Comparison of ENCODE assay signal across 20 mouse cellular contexts in genomic region chr10:67383802-67384567, GRCm38 (mm10).
A peak's percentile ranks its signal among the peaks of the same experiment; 100 is the strongest.
DNase-seq lines count a peak whose midpoint lies in the region; ATAC-seq and TF ChIP-seq lines count a peak whose summit lies in the region.
"Had no signal": no experiment of that assay in that cellular context is flagged by ENCODE, and none has a peak within 500 bp of the region (broad histone marks: within the 10 kb centered on the region; RNA-seq: fewer than 3 reads in every experiment).

No protein-coding gene starts in this region.

- no peak overlapping the region for H3K4me3 ChIP-seq in midbrain, embryonic 11.5 days (ENCODE audit: low read depth, low read length)
- H3K4me3 ChIP-seq in midbrain, embryonic 16.5 days (ENCODE audit: low read depth, low read length), result no peak overlapping the region
- H3K4me3 ChIP-seq in forebrain, embryonic 13.5 days, result no peak overlapping the region
- no peak overlapping the region for H3K4me3 ChIP-seq in forebrain, postnatal 0 days (ENCODE audit: low read depth, low read length)
- H3K4me3 ChIP-seq in hindbrain, embryonic 14.5 days (replicated peaks; ENCODE audit: low read length), result no peak overlapping the region
- H3K4me3 ChIP-seq: embryonic facial prominence, embryonic 15.5 days; erythroblast, embryonic 14.5 days; gastrocnemius, adult 2 months; heart, embryonic 10.5 days; hindbrain, embryonic 13.5 days; intestine, embryonic 15.5 days had no signal

- H3K27me3 ChIP-seq in midbrain, embryonic 11.5 days (ENCODE audit: control insufficient read depth, insufficient read depth, low read length), result no peaks in the 10 kb centered on the region
- no peaks in the 10 kb centered on the region for H3K27me3 ChIP-seq in midbrain, embryonic 16.5 days (ENCODE audit: control insufficient read depth, insufficient read depth, low read depth, low read length)
- no peaks in the 10 kb centered on the region for H3K27me3 ChIP-seq in forebrain, embryonic 13.5 days
- no peaks in the 10 kb centered on the region for H3K27me3 ChIP-seq in forebrain, postnatal 0 days (ENCODE audit: insufficient read depth, low read length)
- no peaks in the 10 kb centered on the region for H3K27me3 ChIP-seq in hindbrain, embryonic 14.5 days (ENCODE audit: control insufficient read depth, insufficient read depth, low read length)
- H3K27me3 ChIP-seq: embryonic facial prominence, embryonic 15.5 days; hindbrain, embryonic 13.5 days; intestine, embryonic 15.5 days; Patski had no signal

- no peak overlapping the region for H3K4me2 ChIP-seq in midbrain, embryonic 11.5 days
- no peak overlapping the region for H3K4me2 ChIP-seq in midbrain, embryonic 16.5 days (ENCODE audit: low read length)
- H3K4me2 ChIP-seq in forebrain, embryonic 13.5 days, result 0 out of 2 replicates have a peak overlapping the region, but pooled peaks have one; percentile 10
- H3K4me2 ChIP-seq in forebrain, postnatal 0 days (ENCODE audit: low read depth), result no peak overlapping the region
- no peak overlapping the region for H3K4me2 ChIP-seq in hindbrain, embryonic 14.5 days (replicated peaks)
- H3K4me2 ChIP-seq: embryonic facial prominence, embryonic 15.5 days; hindbrain, embryonic 13.5 days; intestine, embryonic 15.5 days had no signal

- ATAC-seq in midbrain, embryonic 11.5 days (ENCODE audit: low FRiP score), result no peak
- no peak for ATAC-seq in midbrain, embryonic 16.5 days
- peak; percentile 86 for ATAC-seq in forebrain, embryonic 13.5 days
- peak; percentile 65 for ATAC-seq in forebrain, postnatal 0 days
- ATAC-seq in hindbrain, embryonic 14.5 days (ENCODE audit: low FRiP score), result no peak
- ATAC-seq: activated CD4-positive, CD25-positive, alpha-beta regulatory T cell, adult 4 months; intestine, embryonic 15.5 days; Patski had no signal

- no peaks in the 10 kb centered on the region for H3K36me3 ChIP-seq in midbrain, embryonic 11.5 days (ENCODE audit: control insufficient read depth, insufficient read depth, low read length)
- H3K36me3 ChIP-seq in midbrain, embryonic 16.5 days (ENCODE audit: control insufficient read depth, insufficient read depth, low read length), result no peaks in the 10 kb centered on the region
- H3K36me3 ChIP-seq in forebrain, embryonic 13.5 days (ENCODE audit: poor library complexity, severe bottlenecking), result no peaks in the 10 kb centered on the region
- H3K36me3 ChIP-seq in forebrain, postnatal 0 days (ENCODE audit: insufficient read depth), result no peaks in the 10 kb centered on the region
- no peaks in the 10 kb centered on the region for H3K36me3 ChIP-seq in hindbrain, embryonic 14.5 days (replicated peaks; ENCODE audit: control insufficient read depth, insufficient read depth)
- H3K36me3 ChIP-seq: embryonic facial prominence, embryonic 15.5 days; heart, embryonic 10.5 days; hindbrain, embryonic 13.5 days; intestine, embryonic 15.5 days had no signal

- intact Hi-C loops in heart, postnatal 10 days (cut with DNase I), result no loop called here

- 82% methylated on average over 16 of the region's 16 CpGs for WGBS in midbrain, embryonic 11.5 days
- 75% methylated on average over 16 of the region's 16 CpGs for WGBS in midbrain, embryonic 16.5 days
- WGBS in forebrain, embryonic 13.5 days, result 30% methylated on average over 16 of the region's 16 CpGs
- WGBS in forebrain, postnatal 0 days, result 26% methylated on average over 16 of the region's 16 CpGs
- WGBS in hindbrain, embryonic 14.5 days, result 83% methylated on average over 16 of the region's 16 CpGs

- H3K9me3 ChIP-seq in midbrain, embryonic 11.5 days (ENCODE audit: control insufficient read depth, low read length), result no peaks in the 10 kb centered on the region
- H3K9me3 ChIP-seq in midbrain, embryonic 16.5 days (replicated peaks; ENCODE audit: control insufficient read depth, low read length, poor library complexity, severe bottlenecking), result no peaks in the 10 kb centered on the region
- no peaks in the 10 kb centered on the region for H3K9me3 ChIP-seq in forebrain, embryonic 13.5 days (replicated peaks)
- H3K9me3 ChIP-seq in forebrain, postnatal 0 days (ENCODE audit: low read length), result no peaks in the 10 kb centered on the region
- H3K9me3 ChIP-seq in hindbrain, embryonic 14.5 days (ENCODE audit: control insufficient read depth, low read length), result no peaks in the 10 kb centered on the region
- H3K9me3 ChIP-seq: embryonic facial prominence, embryonic 15.5 days; heart, embryonic 10.5 days; hindbrain, embryonic 13.5 days; intestine, embryonic 15.5 days had no signal

- H3K4me1 ChIP-seq in midbrain, embryonic 11.5 days (ENCODE audit: control insufficient read depth, insufficient read depth, low read length), result no peaks in the 10 kb centered on the region
- H3K4me1 ChIP-seq in midbrain, embryonic 16.5 days (ENCODE audit: control insufficient read depth, insufficient read depth, low read length), result no peaks in the 10 kb centered on the region
- peaks cover 22% of the 10 kb centered on the region for H3K4me1 ChIP-seq in forebrain, embryonic 13.5 days
- peaks cover 2% of the 10 kb centered on the region; the same call in 1 of the 2 replicates for H3K4me1 ChIP-seq in forebrain, postnatal 0 days (ENCODE audit: insufficient read depth)
- H3K4me1 ChIP-seq in hindbrain, embryonic 14.5 days (replicated peaks; ENCODE audit: control insufficient read depth, insufficient read depth, low read length), result no peaks in the 10 kb centered on the region
- H3K4me1 ChIP-seq: embryonic facial prominence, embryonic 15.5 days; heart, embryonic 10.5 days; hindbrain, embryonic 13.5 days; intestine, embryonic 15.5 days had no signal

- no peak overlapping the region for H3K27ac ChIP-seq in midbrain, embryonic 11.5 days (ENCODE audit: low read depth, low read length)
- H3K27ac ChIP-seq in midbrain, embryonic 16.5 days (ENCODE audit: low read length), result no peak overlapping the region
- peak overlapping the region; percentile 49; the same call in 1 of the 2 replicates for H3K27ac ChIP-seq in forebrain, embryonic 13.5 days
- no peak overlapping the region for H3K27ac ChIP-seq in forebrain, postnatal 0 days (ENCODE audit: low read depth, low read length)
- H3K27ac ChIP-seq in hindbrain, embryonic 14.5 days, result no peak overlapping the region
- H3K27ac ChIP-seq: embryonic facial prominence, embryonic 15.5 days; gastrocnemius, adult 2 months; heart, embryonic 10.5 days; hindbrain, embryonic 13.5 days; intestine, embryonic 15.5 days had no signal

- DNase-seq in midbrain, embryonic 11.5 days (ENCODE audit: low spot score, missing footprints), result peak; percentile 47
- peak; percentile 31 for DNase-seq in forebrain, postnatal 0 days
- DNase-seq in hindbrain, embryonic 14.5 days (ENCODE audit: low spot score), result no peak
- DNase-seq in heart, postnatal 10 days, result no peak
- DNase-seq in spleen, adult 18-20 months, result no peak
- DNase-seq: adrenal gland, postnatal 14 days; cerebellum, adult 2 months; embryo, embryonic 11 days; gastrocnemius, adult 2 months; gastrocnemius, postnatal 25 days; heart, postnatal 14 days had no signal

- no peak for TF ChIP-seq CTCF in forebrain, postnatal 0 days (IDR thresholded peaks at IDR 0.05; ENCODE audit: low read depth)

- H3K9ac ChIP-seq in midbrain, embryonic 11.5 days (ENCODE audit: low read length), result no peak overlapping the region
- no peak overlapping the region for H3K9ac ChIP-seq in midbrain, embryonic 16.5 days (ENCODE audit: low read depth, low read length)
- no peak overlapping the region for H3K9ac ChIP-seq in forebrain, embryonic 13.5 days
- H3K9ac ChIP-seq in forebrain, postnatal 0 days, result no peak overlapping the region
- H3K9ac ChIP-seq in hindbrain, embryonic 14.5 days, result no peak overlapping the region
- H3K9ac ChIP-seq: embryonic facial prominence, embryonic 15.5 days; hindbrain, embryonic 13.5 days; intestine, embryonic 15.5 days had no signal

Comparison
In these comparisons a context has a peak if more than half of its experiments do, and no peak if none do; other contexts are left out.
1. ATAC-seq: peak in forebrain, embryonic 13.5 days (single experiment) and forebrain, postnatal 0 days (single experiment); none in midbrain, embryonic 11.5 days (single experiment), midbrain, embryonic 16.5 days (single experiment) and hindbrain, embryonic 14.5 days (single experiment).
2. DNase-seq: peak in midbrain, embryonic 11.5 days (single experiment) and forebrain, postnatal 0 days (single experiment); none in hindbrain, embryonic 14.5 days (single experiment), heart, postnatal 10 days (0 of 2) and spleen, adult 18-20 months (0 of 2).